Mouse (Mus musculus) CH12.LX (cell line): Measurements from ENCODE around the gene Dazl. TPM values are rescaled to one million over a fixed set of nuclear protein-coding genes. Genes with fewer than 3 reads are reported as not detected.

ENCODE experiments used
- polyA plus RNA-seq: library from polyadenylated mRNA; unstranded; fragments of >175 nt; gene quantifications from 2 replicates; pipeline ENCODE4 v1.2.1, GENCODE M21; 2012; ENCODE audit warnings: low read depth; ENCODE audit not compliant: insufficient read length
- total RNA-seq, 2 experiments: library from RNA; depleted of rRNA; stranded (reverse); fragments of 300-350 nt in 1 of 2; fragments of >200 nt in 1 of 2; gene quantifications; 2 replicates each; pipeline ENCODE4 v1.2.3; 2012 to 2014

Dazl gene
- total and polyA plus RNA-seq, 3 experiments: 0.09 TPM; not detected in 2

Other genes starting within 250 kb of the Dazl start
- 52.5 and 76.2 TPM in 2 replicates for gene Rftn1, start 103.0 kb downstream of the Dazl start, total RNA-seq (2012; rRNA removed)
- 60.5 and 71.7 TPM in 2 replicates for gene Rftn1, start 103.0 kb downstream of the Dazl start, total RNA-seq (2014; rRNA removed)
- 66.2 and 80.6 TPM in 2 replicates for gene Rftn1, start 103.0 kb downstream of the Dazl start, polyA plus RNA-seq
- gene Plcl2, start 215.8 kb upstream of the Dazl start, total RNA-seq (2012; rRNA removed): 11.7 and 16.6 TPM in 2 replicates
- 12.7 and 12.9 TPM in 2 replicates for gene Plcl2, start 215.8 kb upstream of the Dazl start, total RNA-seq (2014; rRNA removed)
- gene Plcl2, start 215.8 kb upstream of the Dazl start, polyA plus RNA-seq: 9.0 and 9.3 TPM in 2 replicates